Mouse (Mus musculus) effector memory CD4-positive, alpha-beta T cell, adult 5 months (primary cell): ENCODE data around the gene Bgn. TPM values are rescaled to one million over a fixed set of nuclear protein-coding genes. Genes with fewer than 3 reads are reported as not detected.

ENCODE experiments used
- polyA plus RNA-seq: library from polyadenylated mRNA; unstranded; fragments of 100-300 nt; shearing (Covaris generic); gene quantifications from one replicate; pipeline ENCODE4 v1.2.1, GENCODE M21; 2017

Bgn gene
- polyA plus RNA-seq = not detected

GRCm38 (mm10) chrX:73483484-73483810 lies at the start of gene Bgn:
Gene Bgn (plus strand): TSS chrX:73483602.

DNA sequence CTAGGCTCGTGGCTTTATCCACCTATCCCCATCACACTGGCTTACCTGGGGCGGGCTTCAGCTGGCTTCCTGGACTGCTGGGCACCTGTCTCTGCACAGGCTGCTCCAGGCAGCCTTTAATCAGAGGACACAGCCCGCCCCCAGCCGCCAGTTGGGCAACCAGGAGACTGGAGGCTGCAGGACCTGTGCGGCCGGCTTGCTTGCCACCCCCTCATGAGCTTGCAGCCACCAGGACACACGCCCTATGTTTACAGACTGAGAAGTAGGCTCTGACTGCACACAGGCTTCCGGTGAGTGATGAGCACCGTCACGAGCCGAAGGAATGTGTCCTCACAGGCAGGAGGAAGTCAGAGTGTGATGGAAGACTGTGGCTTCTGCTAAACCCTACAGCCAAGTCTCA lies 48.1 kb upstream of the Bgn start, which contains the start of gene Trex2:
Gene Trex2 (minus strand): TSS at position 93 of the 400 bp plus-strand sequence.

GRCm38 (mm10) chrX:73458877-73459392 lies 24.5 kb upstream of the Bgn start, which contains the start of gene Haus7:
Gene Haus7 (minus strand): TSS chrX:73459044.

Other genes with a start within 250 kb of the Bgn start
- gene Xlr4c, start 240.5 kb upstream of the Bgn start, polyA plus RNA-seq = 66.2 TPM
- not detected for gene Xlr3c, start 218.2 kb upstream of the Bgn start, polyA plus RNA-seq
- not detected for gene Xlr5a, start 190.6 kb upstream of the Bgn start, polyA plus RNA-seq
- gene Xlr5c, start 190.6 kb upstream of the Bgn start, polyA plus RNA-seq = not detected
- gene Gm45015, start 146.8 kb upstream of the Bgn start, polyA plus RNA-seq = not detected
- gene Zfp275, start 141.0 kb upstream of the Bgn start, polyA plus RNA-seq = 12.1 TPM
- gene Gm18336, start 84.9 kb upstream of the Bgn start, polyA plus RNA-seq = not detected
- not detected for gene Zfp92, start 72.5 kb upstream of the Bgn start, polyA plus RNA-seq
- not detected for gene Trex2, start 48.3 kb upstream of the Bgn start, polyA plus RNA-seq
- 23.8 TPM for gene Haus7, start 24.6 kb upstream of the Bgn start, polyA plus RNA-seq
- gene Atp2b3, start 19.5 kb downstream of the Bgn start, polyA plus RNA-seq = not detected
- 0.27 TPM for gene Dusp9, start 155.8 kb downstream of the Bgn start, polyA plus RNA-seq
- 1.2 TPM for gene Pnck, start 176.5 kb downstream of the Bgn start, polyA plus RNA-seq
- 0.62 TPM for gene Slc6a8, start 189.5 kb downstream of the Bgn start, polyA plus RNA-seq
- gene Bcap31, start 232.6 kb downstream of the Bgn start, polyA plus RNA-seq = 204 TPM
- 22.8 TPM for gene Abcd1, start 233.0 kb downstream of the Bgn start, polyA plus RNA-seq